Mouse (Mus musculus) heart, postnatal 36 days (tissue): ENCODE measurements around the gene Ppp1r2. TPM values are rescaled to one million over a fixed set of nuclear protein-coding genes. Genes with fewer than 3 reads are reported as not detected.
A peak's percentile ranks its signal among the peaks of the same experiment; 100 is the strongest.

Experiments used
- DNase-seq, 2 experiments: peaks; one replicate each; pipeline ENCODE4 v3.0.0; 2021 to 2022
- intact Hi-C: fragments of 180-260 bp; cut with DNase I; formaldehyde crosslinking; loops from one replicate; pipeline ENCODE4 v1.15.1; 2025
- total RNA-seq, 2 experiments: library from RNA; stranded (reverse); gene quantifications; 2 replicates each; pipeline ENCODE4 v1.2.3; 2021

Gene Ppp1r2
- total RNA-seq, 2 experiments from 2014 or later = 82.1 to 83.7 TPM

DNA sequence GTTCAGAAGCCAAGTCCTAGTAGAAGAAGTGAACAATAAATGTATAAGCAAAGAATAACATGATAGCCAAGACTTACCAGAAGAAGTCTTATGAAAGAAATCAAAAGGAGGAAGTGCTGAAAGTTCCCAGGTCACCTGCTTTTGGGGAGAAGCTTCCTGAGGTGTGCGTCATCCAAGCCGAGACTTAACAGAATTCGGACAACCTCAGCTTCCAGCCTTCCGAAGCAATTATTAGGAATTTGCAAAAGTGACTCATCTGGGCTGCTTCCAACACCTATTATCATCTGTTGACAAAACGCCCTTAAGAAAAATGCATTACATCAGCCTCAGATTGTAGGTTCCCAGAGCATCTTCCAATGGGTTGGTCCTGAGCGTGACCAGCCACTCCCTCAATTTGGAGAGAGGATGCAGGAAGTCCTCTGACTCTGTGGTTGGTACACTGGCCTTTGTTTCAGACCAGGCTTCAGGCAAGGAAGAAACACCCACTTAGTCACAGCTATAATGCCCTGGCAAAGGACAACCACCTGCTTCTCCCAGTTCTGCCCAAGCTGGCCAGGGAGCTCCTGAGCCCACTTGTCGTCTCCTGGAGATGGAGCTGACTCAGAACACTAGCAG is 15.8 kb upstream of the Ppp1r2 start:
- intact Hi-C loops = loop anchor here (2.0 to 5.0 kb wide), 2 partner anchors 14 to 56 kb away; no protein-coding TSS in a partner anchor
- DNase-seq = peak; percentile 40 to 67

DNA sequence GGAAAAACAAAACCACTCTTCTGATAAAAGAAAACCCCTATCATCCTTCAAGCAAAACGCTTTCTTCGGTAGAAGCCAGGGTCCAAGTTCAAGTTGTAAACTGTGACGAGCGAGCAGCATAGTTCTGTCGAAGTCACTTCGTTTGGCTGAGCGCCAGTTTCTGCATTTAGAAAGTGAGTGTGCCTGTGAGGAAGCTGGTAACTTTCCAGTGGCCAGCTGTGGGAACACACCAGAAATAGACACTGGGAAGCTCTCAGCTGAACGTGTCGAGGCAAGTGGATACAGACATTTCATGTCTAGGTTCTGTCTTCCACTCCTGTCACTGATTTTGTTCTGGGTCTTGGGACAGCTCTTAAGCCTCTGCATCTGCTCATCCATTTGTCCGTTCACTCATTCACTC is 15.2 kb upstream of the Ppp1r2 start:
- peak; percentile 89 to 91 for DNase-seq
- intact Hi-C loops = loop anchor here (2.0 to 5.0 kb wide), 2 partner anchors 13 to 57 kb away; no protein-coding TSS in a partner anchor

DNA sequence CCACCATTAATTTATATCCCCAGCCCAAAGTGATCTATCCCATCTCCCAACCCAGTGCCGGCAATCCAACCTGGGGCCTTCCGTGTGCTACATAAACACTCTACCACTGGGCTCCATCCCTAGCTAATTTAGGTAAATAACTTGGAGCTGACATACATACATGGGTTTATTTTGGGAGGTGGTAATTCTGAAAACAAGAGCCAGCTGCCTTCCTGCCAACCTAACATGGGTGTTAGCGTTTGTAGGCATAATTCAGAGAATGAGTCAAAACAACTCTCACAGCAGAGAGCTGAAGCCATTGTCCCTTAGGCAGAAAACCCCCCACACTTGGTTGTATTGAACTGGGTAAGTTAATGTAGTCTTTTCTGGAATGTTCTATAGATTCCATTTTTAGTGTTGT is 12.6 kb upstream of the Ppp1r2 start:
- intact Hi-C loops = no loop called here
- DNase-seq = no peak

DNA sequence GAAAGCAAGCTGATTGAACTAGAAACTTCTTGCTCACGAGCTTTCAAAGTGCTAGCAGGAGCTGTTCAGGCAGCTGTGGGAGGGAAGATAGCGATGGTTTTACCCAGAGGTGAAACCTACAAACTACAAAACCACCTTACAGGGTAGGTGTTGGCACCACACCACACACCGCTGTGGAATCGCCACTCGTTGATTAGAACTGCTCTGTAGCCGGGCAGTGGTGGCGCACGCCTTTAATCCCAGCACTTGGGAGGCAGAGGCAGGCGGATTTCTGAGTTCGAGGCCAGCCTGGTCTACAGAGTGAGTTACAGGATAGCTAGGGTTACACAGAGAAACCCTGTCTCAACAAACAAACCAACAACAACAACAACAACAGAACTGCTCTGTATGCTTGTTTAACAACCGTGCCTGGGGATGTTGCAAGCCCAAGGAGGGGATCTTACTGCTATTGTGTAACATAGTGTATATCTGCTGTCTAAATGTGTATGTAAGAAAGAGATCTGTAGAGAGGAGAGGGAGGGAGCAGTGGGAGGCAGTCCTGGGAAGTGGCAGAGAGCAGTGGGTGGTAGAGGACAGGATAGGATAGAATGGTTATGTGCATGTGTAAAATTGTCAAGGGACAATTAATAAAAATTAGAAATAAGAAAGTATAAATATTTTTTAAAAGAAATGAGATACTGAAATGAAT is 11.9 kb upstream of the Ppp1r2 start:
- DNase-seq = no peak
- intact Hi-C loops = no loop called here

DNA sequence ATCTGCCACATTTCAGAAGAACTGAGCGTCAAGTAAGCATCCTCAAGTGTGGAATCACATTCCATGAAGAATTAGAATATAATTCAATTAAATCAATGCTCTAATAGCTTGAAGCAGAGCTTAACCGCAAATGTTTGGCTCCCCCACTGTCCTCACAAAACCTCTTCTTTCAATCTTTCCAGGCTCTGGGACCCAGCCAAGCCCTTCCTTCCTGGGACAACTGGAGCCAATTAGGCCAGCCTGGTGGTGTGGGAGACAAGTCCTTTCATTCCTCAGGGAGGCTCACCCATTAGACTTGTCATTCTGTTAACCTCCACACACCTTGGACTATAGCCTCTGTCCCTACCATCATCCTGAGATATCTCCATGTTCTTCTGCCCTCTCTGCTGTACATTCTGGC is 6.9 kb upstream of the Ppp1r2 start:
- intact Hi-C loops = no loop called here
- DNase-seq = peak; percentile 59 to 62

DNA sequence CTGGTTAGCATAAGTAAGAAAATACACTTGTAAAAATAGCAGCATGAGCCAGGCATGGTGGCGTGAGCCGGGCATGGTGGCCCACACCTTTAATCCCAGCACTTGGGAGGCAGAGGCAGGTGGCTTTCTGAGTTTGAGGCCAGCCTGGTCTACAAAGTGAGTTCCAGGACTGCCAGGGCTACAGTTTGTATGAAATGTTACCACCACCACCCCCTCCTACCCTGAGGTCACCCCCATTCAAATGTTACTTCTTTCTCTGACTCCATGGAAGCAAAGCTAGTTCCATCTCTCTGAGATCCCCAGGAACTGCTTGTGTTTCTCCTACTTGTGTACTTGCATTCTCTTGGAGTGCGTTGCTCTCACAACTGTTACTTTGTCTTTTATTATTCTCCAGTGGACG is 5.1 kb upstream of the Ppp1r2 start:
- no peak for DNase-seq
- intact Hi-C loops = no loop called here

DNA sequence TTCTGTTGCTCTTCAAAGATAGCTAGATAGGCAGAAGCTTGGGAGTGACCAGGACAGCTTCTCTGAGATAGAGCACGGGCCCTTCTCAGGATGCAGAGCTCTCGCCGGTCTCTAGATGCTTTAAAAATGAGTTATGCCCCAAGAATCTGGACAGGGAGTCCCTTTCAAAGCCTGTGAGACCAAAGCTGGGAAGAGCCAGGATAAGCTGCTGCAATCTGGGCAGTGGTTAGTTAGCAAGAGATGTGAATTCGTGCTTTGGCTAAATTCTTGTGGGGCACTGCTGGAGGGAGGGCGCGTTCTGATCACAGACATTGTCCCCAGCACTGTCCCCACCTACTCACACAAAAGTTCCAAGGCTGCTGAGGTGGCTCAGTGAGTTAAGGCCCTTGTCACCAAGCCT is 3.5 kb upstream of the Ppp1r2 start:
- intact Hi-C loops = no loop called here
- DNase-seq = no peak

- DNase-seq = peak; percentile 26 to 39
- intact Hi-C loops = no loop called here
Observed at GRCm38 (mm10) chr16:31278081-31278480, 3.0 kb upstream of the Ppp1r2 start.

DNA sequence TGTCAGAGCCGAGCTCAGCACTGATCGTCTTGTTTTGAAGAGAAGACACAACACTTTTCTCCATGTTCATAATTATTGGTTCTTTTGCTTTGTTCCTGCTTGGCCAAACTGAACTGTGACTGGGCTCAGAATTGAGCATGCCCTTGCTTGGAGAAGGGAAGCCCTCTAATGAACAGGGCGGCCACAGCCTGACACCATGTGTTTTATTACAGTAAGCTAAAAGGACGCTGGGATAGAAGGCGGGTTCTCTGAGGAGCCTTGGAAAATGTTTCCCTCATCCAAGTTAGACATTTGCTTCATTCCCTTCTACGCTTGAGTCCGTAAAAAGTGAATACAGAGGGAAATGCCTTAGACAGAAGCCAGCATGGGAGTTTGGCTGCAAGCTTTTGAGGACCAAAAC is 1.9 kb upstream of the Ppp1r2 start:
- intact Hi-C loops = loop anchor here (1.0 to 2.0 kb wide), 2 partner anchors 14 to 50 kb away; no protein-coding TSS in a partner anchor
- DNase-seq = no peak

- intact Hi-C loops = loop anchor here (1.0 to 2.0 kb wide), 2 partner anchors 14 to 51 kb away; no protein-coding TSS in a partner anchor
- peak; percentile 82 to 86 for DNase-seq
Observed at GRCm38 (mm10) chr16:31276539-31276938, 1.5 kb upstream of the Ppp1r2 start.

DNA sequence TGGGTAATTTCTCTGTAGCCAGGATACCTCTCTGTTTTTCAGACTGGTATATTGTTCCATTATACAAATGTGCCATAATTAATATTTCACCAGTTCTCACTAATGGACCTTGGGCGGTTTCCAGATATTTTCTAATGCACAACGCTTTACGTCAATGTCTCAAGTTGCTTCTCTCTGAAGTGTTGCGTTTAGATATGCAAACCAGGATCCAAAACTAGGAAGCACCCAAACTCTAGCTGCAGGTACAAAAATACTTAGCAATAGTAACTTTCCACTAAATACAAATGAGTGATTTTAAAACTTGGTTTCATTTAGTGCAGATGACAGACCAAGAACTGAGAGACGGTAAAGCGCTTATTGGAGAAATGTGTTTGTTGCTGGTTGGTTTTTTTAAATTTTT is 993 bp downstream of the Ppp1r2 start:
- intact Hi-C loops = loop anchor here (2.0 to 5.0 kb wide), 2 partner anchors 72 to 73 kb away; partner anchors contain the start of gene Acap2
- DNase-seq = no peak

- intact Hi-C loops = loop anchor here (10.0 kb wide), 1 partner anchor 672 kb away; the partner anchor contains the start of gene Fam43a
- DNase-seq = no peak
Observed at GRCm38 (mm10) chr16:31266692-31267091, 8.4 kb downstream of the Ppp1r2 start.

GRCm38 (mm10) chr16:31256151-31256550 is 18.9 kb downstream of the Ppp1r2 start:
- intact Hi-C loops = no loop called here
- DNase-seq = no peak

DNA sequence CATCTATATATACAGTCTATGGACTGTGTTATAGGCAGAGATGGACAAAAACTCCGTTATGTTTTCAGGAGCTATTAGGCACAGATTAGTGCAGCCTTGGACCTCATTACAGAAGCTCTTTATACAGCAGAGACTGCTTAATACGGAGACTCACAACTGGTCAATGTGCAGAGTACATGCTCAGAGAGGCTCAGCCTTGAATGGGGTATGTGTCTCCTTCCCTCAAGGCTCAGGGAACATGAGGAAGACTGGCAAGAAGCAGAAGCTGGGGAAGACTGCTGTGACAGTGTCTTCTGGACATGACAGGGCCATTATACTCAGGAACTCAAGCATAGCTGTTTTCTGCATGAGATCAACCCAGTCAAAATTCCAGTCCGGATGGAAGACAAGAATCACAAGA is 19.4 kb downstream of the Ppp1r2 start:
- intact Hi-C loops = no loop called here
- DNase-seq = no peak

- intact Hi-C loops = no loop called here
Observed at GRCm38 (mm10) chr16:31249401-31249800, 25.7 kb downstream of the Ppp1r2 start.

DNA sequence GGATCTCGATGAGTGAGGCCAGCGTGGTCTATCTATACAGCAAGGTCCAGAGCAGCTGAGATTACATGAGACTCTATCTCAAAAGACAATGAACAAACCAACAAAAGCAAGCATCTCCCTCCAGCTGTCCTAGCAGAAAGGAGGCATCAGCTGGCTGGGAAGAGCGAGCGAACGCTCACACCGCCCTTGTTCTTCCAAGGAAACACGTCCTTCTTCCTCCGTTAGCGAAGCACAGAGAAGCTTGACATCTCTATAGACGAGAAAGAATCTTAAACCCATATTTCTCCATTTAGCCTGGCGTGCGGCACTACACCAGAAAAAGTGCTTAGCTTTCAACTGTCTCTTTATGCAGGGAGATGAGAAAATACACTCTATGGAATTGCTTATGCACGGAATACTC is 26.4 kb downstream of the Ppp1r2 start:
- DNase-seq = no peak
- intact Hi-C loops = no loop called here

More at GRCm38 (mm10) chr16:31249401-31249800, 25.7 kb downstream of the Ppp1r2 start:
- DNase-seq = no peak

DNA sequence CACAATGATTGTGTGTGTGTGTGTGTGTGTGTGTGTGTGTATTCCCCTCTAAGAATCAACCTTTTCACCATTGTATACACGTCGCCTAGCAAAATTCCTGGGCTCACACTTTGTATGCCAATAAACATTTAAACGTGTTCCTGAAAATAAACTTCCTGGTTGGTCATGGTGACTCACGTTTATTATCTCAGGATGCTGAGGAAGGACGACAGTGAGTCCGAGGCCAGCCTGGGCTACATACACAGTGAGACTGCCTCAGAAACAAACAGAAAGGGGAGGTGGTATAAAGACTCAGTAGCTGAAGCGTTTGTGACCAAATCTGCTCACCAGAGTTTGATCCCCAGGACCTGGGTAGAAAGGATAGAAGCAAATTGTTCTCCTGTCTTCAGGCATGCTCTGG is 27.6 kb downstream of the Ppp1r2 start:
- DNase-seq = no peak
- intact Hi-C loops = no loop called here

- intact Hi-C loops = loop anchor here (2.0 kb wide), 2 partner anchors 103 to 111 kb away; no protein-coding TSS in a partner anchor
- no peak for DNase-seq
Observed at GRCm38 (mm10) chr16:31244053-31244452, 31.0 kb downstream of the Ppp1r2 start.

- DNase-seq = no peak
- intact Hi-C loops = no loop called here
Observed at GRCm38 (mm10) chr16:31241433-31241832, 33.6 kb downstream of the Ppp1r2 start.

DNA sequence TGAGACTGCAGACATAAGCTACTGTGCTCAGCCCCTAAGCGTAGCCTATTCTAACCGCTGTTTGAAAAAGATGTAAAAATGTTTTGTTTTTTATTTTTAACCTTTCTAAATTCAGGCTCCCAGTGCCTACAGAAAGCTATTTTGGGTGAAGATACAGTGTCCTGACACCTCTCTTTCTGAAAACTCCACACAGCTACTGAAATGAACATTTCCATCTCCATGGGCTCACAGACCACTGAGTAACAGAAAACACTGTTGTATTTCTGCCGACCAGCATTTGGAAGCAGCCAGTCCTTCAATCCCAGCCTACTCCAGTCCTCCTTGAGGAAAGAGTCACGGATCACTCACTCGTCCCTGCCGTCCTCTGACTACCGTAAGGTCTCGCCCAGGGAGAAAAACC is 34.5 kb downstream of the Ppp1r2 start:
- no peak for DNase-seq
- intact Hi-C loops = no loop called here

GRCm38 (mm10) chr16:31238281-31238680 is 36.8 kb downstream of the Ppp1r2 start:
- no peak for DNase-seq
- intact Hi-C loops = no loop called here
